In the genomic region with DNA sequence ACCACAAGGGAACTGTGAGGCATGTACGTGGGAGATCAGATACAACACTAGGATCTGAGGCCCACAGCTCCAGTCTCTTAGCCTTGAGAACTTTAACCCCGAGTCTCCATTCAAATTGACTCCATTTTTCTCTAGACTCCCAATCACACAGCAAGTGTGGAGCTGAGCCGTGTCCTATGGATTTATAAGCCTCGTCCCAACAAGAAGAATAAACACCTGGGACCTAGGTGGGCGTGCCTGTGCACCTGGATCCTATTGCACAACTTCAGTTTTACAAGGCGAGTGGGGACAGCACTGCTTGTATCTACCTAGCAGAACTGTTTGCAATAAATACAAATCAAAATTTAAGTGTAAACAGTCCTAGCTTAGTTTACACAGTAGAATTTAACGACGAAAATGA, we compare ENCODE assay signal across 8 mouse cellular contexts. TPM values are rescaled to one million over a fixed set of nuclear protein-coding genes. Genes with fewer than 3 reads are reported as not detected.
DNase-seq lines count a peak whose midpoint lies in the region; ATAC-seq and TF ChIP-seq lines count a peak whose summit lies in the region.

No protein-coding gene starts in this region.

- peak overlapping the region; percentile 64 for H3K4me3 ChIP-seq in heart, adult 2 months
- peak overlapping the region; percentile 66 to 97 for H3K4me3 ChIP-seq in ES-E14 (ENCODE audit: insufficient read depth in 1 of 2, low read depth in 1 of 2, low read length in 2 of 2, poor library complexity in 1 of 2, severe bottlenecking in 1 of 2)
- peak overlapping the region; percentile 58 for H3K4me3 ChIP-seq in heart, postnatal 0 days (ENCODE audit: low read depth, low read length)
- H3K4me3 ChIP-seq in macrophage (ENCODE audit: inconsistent target): peak overlapping the region; percentile 55

- TF ChIP-seq EP300 in heart, adult 2 months (IDR thresholded peaks at IDR 0.05; ENCODE audit: insufficient read depth, low read depth, low read length): no peak
- no peak for TF ChIP-seq EP300 in heart, postnatal 0 days (IDR thresholded peaks at IDR 0.05; ENCODE audit: low read depth)

- H3K4me1 ChIP-seq in heart, adult 2 months (ENCODE audit: control insufficient read depth, insufficient read depth, low read length): peaks cover 3% of the 10 kb centered on the region; the same call in 1 of the 2 replicates
- H3K4me1 ChIP-seq in ES-E14 (ENCODE audit: control insufficient read depth in 2 of 2, insufficient read depth in 2 of 2, low read length in 2 of 2, poor library complexity in 1 of 2): peaks cover 2 to 9% of the 10 kb centered on the region in 2 experiments; a peak in 2 of 4 replicates
- H3K4me1 ChIP-seq in heart, postnatal 0 days (ENCODE audit: control insufficient read depth, insufficient read depth): peaks cover 13% of the 10 kb centered on the region

- ATAC-seq in heart, postnatal 0 days (ENCODE audit: insufficient read depth, low read depth): no peak

- WGBS in heart, adult 2 months: 22% methylated on average over 8 of the region's 8 CpGs
- 17% methylated on average over 8 of the region's 8 CpGs for WGBS in heart, postnatal 0 days
- WGBS in macrophage (ENCODE audit: missing documents): 24% methylated on average over 8 of the region's 8 CpGs

- in situ Hi-C loops in ES-E14 (cut with MboI; ENCODE audit: low sequenced_read_pairs in 2 of 2, unreplicated experiment in 2 of 2): loop anchor here in 1 of 2 experiments (25.0 kb wide), 1 partner anchor 636 kb away; no protein-coding TSS in a partner anchor

- intact Hi-C loops in heart, adult 2 months (cut with DNase I): loop anchor here (1.0 kb wide), 1 partner anchor 29 kb away; a partner anchor contains a TSS

- no peak for DNase-seq in heart, adult 2 months
- DNase-seq in heart, adult 9 months (ENCODE audit: low spot score in 2 of 2): no peak
- DNase-seq in ES-E14 (ENCODE audit: low read depth, low spot score): no peak
- no peak for DNase-seq in heart, postnatal 0 days (ENCODE audit: low spot score)
- DNase-seq in adrenal gland, adult (ENCODE audit: inconsistent age in 2 of 2, low spot score in 1 of 2): no peak
- no peak for DNase-seq in layer of hippocampus, postnatal 25 days (ENCODE audit: extremely low spot score in 1 of 2, low spot score in 1 of 2)
- no peak for DNase-seq in embryo, embryonic 10 days (ENCODE audit: low spot score)

- no peaks in the 10 kb centered on the region for H3K79me2 ChIP-seq in heart, adult 2 months (replicated peaks; ENCODE audit: control insufficient read depth, insufficient read depth, low read length)
- no peaks in the 10 kb centered on the region for H3K79me2 ChIP-seq in macrophage (ENCODE audit: inconsistent target)

- H3K36me3 ChIP-seq in heart, adult 2 months (ENCODE audit: control insufficient read depth, insufficient read depth, low read length): no peaks in the 10 kb centered on the region
- H3K36me3 ChIP-seq in ES-E14 (ENCODE audit: control insufficient read depth, insufficient read depth, low read length, poor library complexity, severe bottlenecking) (peaks cover 14% of the 10 kb centered on the region), macrophage (ENCODE audit: inconsistent target) (peaks cover 23% of the 10 kb centered on the region; the same call in 1 of the 2 replicates)
- H3K36me3 ChIP-seq in heart, postnatal 0 days (replicated peaks; ENCODE audit: control insufficient read depth, insufficient read depth, low read length): peaks cover 30% of the 10 kb centered on the region

- H3K27ac ChIP-seq in heart, adult 2 months: peak overlapping the region; percentile 99
- H3K27ac ChIP-seq in ES-E14 (ENCODE audit: insufficient read depth, low read depth, low read length, poor library complexity, severe bottlenecking) (no peak overlapping the region), macrophage (peak overlapping the region; percentile 54; the same call in 1 of the 2 replicates)
- H3K27ac ChIP-seq in heart, postnatal 0 days (ENCODE audit: low read depth): no peak overlapping the region

- no peaks in the 10 kb centered on the region for H3K9me3 ChIP-seq in ES-E14 (ENCODE audit: control insufficient read depth, insufficient read depth, low read depth, low read length)
- no peaks in the 10 kb centered on the region for H3K9me3 ChIP-seq in heart, postnatal 0 days (replicated peaks; ENCODE audit: control insufficient read depth, low read length)

- peak overlapping the region; percentile 79 for H3K9ac ChIP-seq in heart, adult 2 months (ENCODE audit: low read depth, low read length)
- peak overlapping the region; percentile 98; the same call in 1 of the 2 replicates for H3K9ac ChIP-seq in ES-E14 (ENCODE audit: insufficient read depth, low read depth, low read length, poor library complexity, severe bottlenecking)
- H3K9ac ChIP-seq in heart, postnatal 0 days (replicated peaks; ENCODE audit: low read depth, low read length): peak overlapping the region; percentile 57

- no peaks in the 10 kb centered on the region for H3K27me3 ChIP-seq in heart, adult 2 months (ENCODE audit: control insufficient read depth, insufficient read depth, low read length)
- no peaks in the 10 kb centered on the region for H3K27me3 ChIP-seq in heart, postnatal 0 days (ENCODE audit: control insufficient read depth, insufficient read depth, low read length)

- no peak for TF ChIP-seq CTCF in heart, adult 2 months (IDR thresholded peaks at IDR 0.05)
- no peak for TF ChIP-seq CTCF in heart, postnatal 0 days (IDR thresholded peaks at IDR 0.05; ENCODE audit: low read depth)

- peak overlapping the region; percentile 78 for H3K4me2 ChIP-seq in heart, postnatal 0 days (ENCODE audit: low read depth, low read length)

- TF ChIP-seq POLR2A in heart, adult 2 months (IDR thresholded peaks at IDR 0.05; ENCODE audit: insufficient read depth, low read depth, low read length): no peak

RNA-seq across cellular contexts. Expression of a gene that starts 0.9 kb away (rescaled TPM):
- 1 to 10 TPM; 5.6 to 6.1 TPM for total RNA-seq in heart, adult 2 months (2021)
- polyA plus RNA-seq in heart, adult 2 months (2012; rRNA removed): 7.0 and 7.4 TPM in 2 replicates
- 16.4 and 27.6 TPM in 2 replicates for total RNA-seq in ES-E14 (2012; rRNA removed)
- total RNA-seq in heart, postnatal 0 days (2014; rRNA removed; ENCODE audit: low replicate concordance): 3.7 and 7.6 TPM in 2 replicates
- 2.9 and 3.1 TPM in 2 replicates for polyA plus RNA-seq in heart, postnatal 0 days (2015; fragmentation: Nextera tagmentation; extraction: Ambion mirVana)
- total RNA-seq in macrophage (2018; cell fraction: chromatin; rRNA removed): 10 to 100 TPM in 24 of 26 experiments, 1 to 10 TPM in 2; 8.5 to 52.2 (median 31.2) TPM
- total RNA-seq in macrophage (2018; cell fraction: cytosol; rRNA removed): 1 to 10 TPM in 22 of 26 experiments, under 1 TPM in 4; 0.53 to 5.2 (median 2.0) TPM
- 10 to 100 TPM in 23 of 26 experiments, 1 to 10 TPM in 3; 5.6 to 42.2 (median 17.7) TPM for total RNA-seq in macrophage (2018; cell fraction: nucleus; rRNA removed)
- 2.3 to 2.8 TPM (median 2.4 TPM) in 3 replicates for polyA plus RNA-seq in macrophage (2018)
- total RNA-seq in layer of hippocampus, postnatal 25 days (2021): 10 to 100 TPM; 13.6 to 15.4 TPM

RNA-seq across cellular contexts. Expression of a gene that starts 17.5 kb away (rescaled TPM):
- total RNA-seq in heart, adult 2 months (2021): 10 to 100 TPM; 15.8 to 16.8 TPM
- 23.0 and 24.0 TPM in 2 replicates for polyA plus RNA-seq in heart, adult 2 months (2012; rRNA removed)
- total RNA-seq in ES-E14 (2012; rRNA removed): 52.0 and 54.1 TPM in 2 replicates
- total RNA-seq in heart, postnatal 0 days (2014; rRNA removed; ENCODE audit: low replicate concordance): 21.6 and 44.5 TPM in 2 replicates
- 11.0 and 12.5 TPM in 2 replicates for polyA plus RNA-seq in heart, postnatal 0 days (2015; fragmentation: Nextera tagmentation; extraction: Ambion mirVana)
- 10 to 100 TPM; 18.0 to 61.1 (median 36.9) TPM for total RNA-seq in macrophage (2018; cell fraction: chromatin; rRNA removed)
- total RNA-seq in macrophage (2018; cell fraction: cytosol; rRNA removed): 10 to 100 TPM; 11.1 to 24.4 (median 17.7) TPM
- 10 to 100 TPM; 15.6 to 55.1 (median 26.9) TPM for total RNA-seq in macrophage (2018; cell fraction: nucleus; rRNA removed)
- 14.3 to 19.5 TPM (median 16.2 TPM) in 3 replicates for polyA plus RNA-seq in macrophage (2018)
- 10 to 100 TPM; 34.9 to 41.5 TPM for total RNA-seq in layer of hippocampus, postnatal 25 days (2021)

RNA-seq across cellular contexts. Expression of a gene that starts 19.6 kb away (rescaled TPM):
- 10 to 100 TPM; 30.0 to 39.9 TPM for total RNA-seq in heart, adult 2 months (2021)
- 47.7 and 77.5 TPM in 2 replicates for polyA plus RNA-seq in heart, adult 2 months (2012; rRNA removed)
- total RNA-seq in ES-E14 (2012; rRNA removed): 11.4 and 14.3 TPM in 2 replicates
- 19.8 and 28.5 TPM in 2 replicates for total RNA-seq in heart, postnatal 0 days (2014; rRNA removed; ENCODE audit: low replicate concordance)
- polyA plus RNA-seq in heart, postnatal 0 days (2015; fragmentation: Nextera tagmentation; extraction: Ambion mirVana): 14.5 and 17.8 TPM in 2 replicates
- total RNA-seq in macrophage (2018; cell fraction: chromatin; rRNA removed): 10 to 100 TPM in 18 of 26 experiments, 1 to 10 TPM in 8; 5.5 to 39.3 (median 13.0) TPM
- total RNA-seq in macrophage (2018; cell fraction: cytosol; rRNA removed): 10 to 100 TPM in 2 of 26 experiments, 1 to 10 TPM in 24; 3.4 to 10.3 (median 6.3) TPM
- 10 to 100 TPM in 9 of 26 experiments, 1 to 10 TPM in 17; 2.0 to 26.1 (median 8.0) TPM for total RNA-seq in macrophage (2018; cell fraction: nucleus; rRNA removed)
- 6.0 to 14.5 TPM (median 10.1 TPM) in 3 replicates for polyA plus RNA-seq in macrophage (2018)
- 10 to 100 TPM; 45.5 to 48.1 TPM for total RNA-seq in layer of hippocampus, postnatal 25 days (2021)

RNA-seq across cellular contexts. Expression of a gene that starts 29.1 kb away (rescaled TPM):
- total RNA-seq in heart, adult 2 months (2021): 1 to 10 TPM in 1 of 2 experiments, under 1 TPM in 1; 0.47 to 1.5 TPM
- 1.1 and 2.8 TPM in 2 replicates for polyA plus RNA-seq in heart, adult 2 months (2012; rRNA removed)
- 91.0 and 103 TPM in 2 replicates for total RNA-seq in ES-E14 (2012; rRNA removed)
- 59.9 and 98.0 TPM in 2 replicates for total RNA-seq in heart, postnatal 0 days (2014; rRNA removed; ENCODE audit: low replicate concordance)
- polyA plus RNA-seq in heart, postnatal 0 days (2015; fragmentation: Nextera tagmentation; extraction: Ambion mirVana): 46.1 and 49.4 TPM in 2 replicates
- 10 to 100 TPM in 9 of 26 experiments, 1 to 10 TPM in 17; 1.1 to 56.5 (median 7.6) TPM for total RNA-seq in macrophage (2018; cell fraction: chromatin; rRNA removed)
- 1 to 10 TPM; 1.5 to 9.8 (median 3.6) TPM for total RNA-seq in macrophage (2018; cell fraction: cytosol; rRNA removed)
- 10 to 100 TPM in 2 of 26 experiments, 1 to 10 TPM in 24; 1.3 to 27.8 (median 3.9) TPM for total RNA-seq in macrophage (2018; cell fraction: nucleus; rRNA removed)
- 2.1 to 15.2 TPM (median 9.7 TPM) in 3 replicates for polyA plus RNA-seq in macrophage (2018)
- 1 to 10 TPM; 2.2 to 2.7 TPM for total RNA-seq in layer of hippocampus, postnatal 25 days (2021)

RNA-seq across cellular contexts. Expression of a gene that starts 47.8 kb away (rescaled TPM):
- total RNA-seq in heart, adult 2 months (2021): 10 to 100 TPM; 55.7 to 58.7 TPM
- polyA plus RNA-seq in heart, adult 2 months (2012; rRNA removed): 75.8 and 82.4 TPM in 2 replicates
- total RNA-seq in ES-E14 (2012; rRNA removed): 14.6 and 19.8 TPM in 2 replicates
- 30.2 and 55.2 TPM in 2 replicates for total RNA-seq in heart, postnatal 0 days (2014; rRNA removed; ENCODE audit: low replicate concordance)
- polyA plus RNA-seq in heart, postnatal 0 days (2015; fragmentation: Nextera tagmentation; extraction: Ambion mirVana): 7.2 and 7.7 TPM in 2 replicates
- total RNA-seq in macrophage (2018; cell fraction: chromatin; rRNA removed): 100 to 1,000 TPM in 16 of 26 experiments, 10 to 100 TPM in 10; 16.5 to 452 (median 118) TPM
- 10 to 100 TPM; 10.2 to 96.2 (median 35.6) TPM for total RNA-seq in macrophage (2018; cell fraction: cytosol; rRNA removed)
- 100 to 1,000 TPM in 9 of 26 experiments, 10 to 100 TPM in 17; 18.0 to 266 (median 60.2) TPM for total RNA-seq in macrophage (2018; cell fraction: nucleus; rRNA removed)
- polyA plus RNA-seq in macrophage (2018): 15.9 to 83.7 TPM (median 73.2 TPM) in 3 replicates
- total RNA-seq in layer of hippocampus, postnatal 25 days (2021): 100 to 1,000 TPM; 141 to 168 TPM

Comparison
In these comparisons a context has a peak if more than half of its experiments do, and no peak if none do; other contexts are left out.
1. H3K27ac ChIP-seq: peak in heart, adult 2 months (single experiment) and macrophage (single experiment); none in ES-E14 (single experiment) and heart, postnatal 0 days (single experiment).
2. Peak in every context shown above with its lines, with median percentiles within 50 percentile points of each other: H3K4me3 ChIP-seq and H3K9ac ChIP-seq.